Mouse (Mus musculus) intestine, postnatal 0 days (tissue): ENCODE data around the gene Nkap. TPM values are rescaled to one million over a fixed set of nuclear protein-coding genes. Genes with fewer than 3 reads are reported as not detected.
"Not testable (repeated sequence)": the region's sequence is repeated elsewhere in the genome, so short reads cannot be mapped to it uniquely, and the experiment has no call there.

Experiments
- ATAC-seq: fragments of 200-750 bp; cut with Nextera tagmentation; 2 replicates; pipeline ENCODE4 v1.8.0; 2017; ENCODE audit warnings: mild to moderate bottlenecking, moderate TSS enrichment, moderate library complexity
- H3K27ac ChIP-seq: fragments of 300-500 bp; sonication (generic); 2 replicates; pipeline ENCODE4 v1.5.1; 2014; ENCODE audit warnings: mild to moderate bottlenecking, low read depth, low read length, moderate library complexity
- H3K27me3 ChIP-seq: fragments of 300-500 bp; sonication (generic); replicated peaks from 2 replicates; pipeline ENCODE4 v1.6.1; 2014; ENCODE audit warnings: low read length, mixed read lengths; ENCODE audit not compliant: control insufficient read depth, insufficient read depth
- H3K36me3 ChIP-seq: fragments of 300-500 bp; sonication (generic); 2 replicates; pipeline ENCODE4 v1.6.1; 2014; ENCODE audit warnings: mild to moderate bottlenecking, moderate library complexity; ENCODE audit not compliant: control insufficient read depth, insufficient read depth
- H3K4me1 ChIP-seq: fragments of 300-500 bp; sonication (generic); replicated peaks from 2 replicates; pipeline ENCODE4 v1.6.1; 2014; ENCODE audit warnings: antibody characterized with exemption, low read length, mixed read lengths; ENCODE audit not compliant: control insufficient read depth, insufficient read depth
- H3K4me2 ChIP-seq: fragments of 300-500 bp; sonication (generic); replicated peaks from 2 replicates; pipeline ENCODE4 v1.6.1; 2014; ENCODE audit warnings: low read depth, mild to moderate bottlenecking, moderate library complexity
- H3K4me3 ChIP-seq: fragments of 300-500 bp; sonication (generic); 2 replicates; pipeline ENCODE4 v1.5.1; 2014; ENCODE audit warnings: low read depth, low read length
- H3K9ac ChIP-seq: fragments of 300-500 bp; sonication (generic); 2 replicates; pipeline ENCODE4 v1.6.1; 2014; ENCODE audit warnings: mild to moderate bottlenecking, low read depth, low read length
- H3K9me3 ChIP-seq: fragments of 300-500 bp; sonication (generic); 2 replicates; pipeline ENCODE4 v1.6.1; 2016; ENCODE audit warnings: mixed run types; ENCODE audit not compliant: control insufficient read depth
- CTCF ChIP-seq: sonication (generic); IDR thresholded peaks from 2 replicates; pipeline ENCODE4 v1.5.1; 2016; ENCODE audit warnings: low read depth, mild to moderate bottlenecking, control low read depth, antibody characterized with exemption, moderate library complexity
- WGBS: fragments of 180-500 bp; shearing (Covaris S2); extraction: QIAGEN DNeasy Blood & Tissue Kit; methylation state at CpG from one replicate; pipeline ENCODE4 v1.1.7; 2014; 5-methylcytosine and 5-hydroxymethylcytosine counted together
- polyA plus RNA-seq: library from polyadenylated mRNA; unstranded; fragments of >200 nt; fragmentation: Nextera tagmentation; extraction: Ambion mirVana; gene quantifications from 2 replicates; pipeline ENCODE4 v1.2.1, GENCODE M21; 2015

The Nkap gene
- polyA plus RNA-seq, result 9.1 and 11.6 TPM in 2 replicates

DNA sequence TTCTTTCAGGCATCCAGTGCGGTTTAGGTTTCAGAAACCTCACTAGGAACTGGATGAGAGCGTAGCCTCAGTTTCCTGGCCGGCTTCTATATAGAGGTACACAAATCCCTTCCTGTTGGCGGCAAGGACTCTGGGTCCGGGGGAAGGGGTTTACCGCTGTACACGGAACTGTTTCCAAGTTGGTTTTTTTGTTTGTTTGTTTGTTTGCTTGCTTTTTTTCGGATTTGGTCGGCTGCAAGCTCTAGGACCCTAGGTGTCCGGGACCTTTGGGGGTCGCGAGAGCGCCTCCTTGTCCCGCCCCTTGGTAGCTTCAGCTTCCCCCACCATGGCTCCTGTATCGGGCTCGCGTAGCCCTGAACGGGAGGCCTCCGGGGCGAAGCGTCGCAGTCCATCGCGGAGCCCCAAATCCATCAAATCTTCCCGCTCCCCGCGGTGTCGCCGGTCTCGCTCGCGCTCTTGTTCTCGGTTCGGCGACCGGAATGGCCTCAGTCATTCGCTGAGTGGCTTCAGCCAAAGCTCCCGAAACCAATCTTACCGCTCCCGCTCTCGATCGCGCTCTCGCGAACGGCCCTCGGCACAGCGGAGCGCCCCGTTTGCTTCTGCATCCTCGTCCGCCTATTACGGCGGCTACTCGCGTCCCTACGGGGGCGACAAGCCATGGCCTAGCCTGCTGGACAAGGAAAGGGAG lies at the start of gene Nkap:
Nkap (plus strand) TSS at position 125 of the 688 bp plus-strand sequence.
- no peak for TF ChIP-seq CTCF
- no peaks in the 10 kb centered on the region for H3K36me3 ChIP-seq
- peak within 1 kb of the TSS; percentile 77 for H3K27ac ChIP-seq
- peak within 1 kb of the TSS; percentile 68 for H3K4me3 ChIP-seq
- ATAC-seq, result peak; percentile 88
- no peaks in the 10 kb centered on the region for H3K9me3 ChIP-seq
- peak within 1 kb of the TSS; percentile 57 for H3K4me2 ChIP-seq
- H3K27me3 ChIP-seq, result no peaks in the 10 kb centered on the region
- H3K4me1 ChIP-seq, result no peaks in the 10 kb centered on the region
- 13% methylated on average over 58 of the region's 58 CpGs for WGBS
- H3K9ac ChIP-seq, result peak within 1 kb of the TSS; percentile 83

DNA sequence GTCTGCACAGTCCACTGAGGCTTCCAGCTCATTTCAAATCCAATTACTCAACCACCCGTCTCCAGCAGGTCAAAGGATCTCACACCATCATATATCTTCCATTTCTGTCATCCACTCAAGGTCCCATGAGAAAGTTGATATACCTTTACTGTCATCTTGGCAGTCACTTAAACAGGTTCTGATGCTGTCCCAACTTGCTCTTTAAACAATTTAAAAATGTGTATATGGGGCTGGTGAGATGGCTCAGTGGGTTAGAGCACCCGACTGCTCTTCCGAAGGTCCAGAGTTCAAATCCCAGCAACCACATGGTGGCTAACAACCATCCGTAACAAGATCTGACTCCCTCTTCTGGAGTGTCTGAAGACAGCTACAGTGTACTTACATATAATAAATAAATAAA lies 46.2 kb upstream of the Nkap start:
- not testable (repeated sequence) for H3K9me3 ChIP-seq, H3K27ac ChIP-seq, H3K36me3 ChIP-seq, H3K9ac ChIP-seq, ATAC-seq, H3K27me3 ChIP-seq, H3K4me2 ChIP-seq, H3K4me1 ChIP-seq, H3K4me3 ChIP-seq
- 61% methylated on average over 3 of the region's 4 CpGs for WGBS

DNA sequence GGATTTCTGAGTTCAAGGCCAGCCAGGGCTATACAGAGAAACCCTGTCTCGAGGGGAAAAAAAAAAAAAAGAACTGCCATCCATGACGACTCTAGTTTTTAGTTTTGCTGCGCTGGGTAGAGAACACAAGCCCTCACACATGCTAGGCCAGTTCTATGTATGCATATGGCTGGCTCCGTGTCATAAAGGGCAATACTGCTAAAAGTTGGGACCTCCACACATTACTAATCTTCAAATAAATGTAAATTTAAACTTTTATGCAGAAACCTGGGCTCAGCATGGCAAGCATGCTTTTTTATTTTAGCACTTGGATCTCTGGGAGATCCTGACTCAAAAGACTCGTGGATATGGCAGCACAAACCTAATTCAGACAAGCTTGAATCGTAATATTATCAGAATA lies 45.4 kb upstream of the Nkap start:
- no peaks in the 10 kb centered on the region for H3K4me1 ChIP-seq
- 60% methylated on average over 6 of the region's 6 CpGs for WGBS
- no peak overlapping the region for H3K27ac ChIP-seq
- no peak overlapping the region for H3K9ac ChIP-seq
- H3K27me3 ChIP-seq, result no peaks in the 10 kb centered on the region
- TF ChIP-seq CTCF, result no peak
- no peak overlapping the region for H3K4me3 ChIP-seq
- H3K9me3 ChIP-seq, result no peaks in the 10 kb centered on the region
- H3K4me2 ChIP-seq, result no peak overlapping the region
- H3K36me3 ChIP-seq, result no peaks in the 10 kb centered on the region
- ATAC-seq, result no peak

DNA sequence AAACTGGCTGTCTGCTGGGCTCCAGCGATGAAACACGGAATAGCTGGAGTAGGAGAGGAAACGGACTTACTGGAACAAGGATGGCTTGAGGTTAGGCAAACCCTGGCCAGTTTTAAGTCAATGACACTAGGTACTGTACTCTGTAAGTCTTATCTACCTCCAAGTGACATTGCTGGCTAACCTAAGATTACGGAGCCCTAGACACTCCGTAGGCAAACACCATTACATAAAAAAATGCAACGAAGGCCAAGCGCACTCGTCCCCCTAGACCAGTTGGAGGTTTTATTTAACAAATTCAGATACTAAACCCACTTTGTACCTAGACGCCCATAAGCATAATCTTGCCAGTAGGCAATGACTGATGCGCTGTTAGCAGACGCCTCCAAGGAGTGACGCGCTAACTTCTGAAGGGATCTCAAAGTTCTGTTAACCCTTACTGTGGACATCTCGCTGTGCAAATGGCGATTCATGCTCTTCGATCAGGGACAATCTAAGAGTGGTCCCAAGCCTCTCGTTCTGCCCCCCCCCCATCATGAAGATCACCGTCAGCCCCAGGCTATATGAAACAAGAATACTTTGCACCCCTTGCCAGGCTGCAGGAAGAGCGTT lies 42.2 kb upstream of the Nkap start:
- ATAC-seq, result peak; percentile 35; the same call in 1 of the 2 replicates
- Histone ChIP-seq H3K27ac (peak overlapping the region; percentile 55; the same call in 1 of the 2 replicates), H3K4me2 (peak overlapping the region; percentile 61), H3K9ac (peak overlapping the region; percentile 38), H3K27me3 (no peaks in the 10 kb centered on the region), H3K4me3 (peak overlapping the region; percentile 53), H3K4me1 (no peaks in the 10 kb centered on the region), H3K36me3 (no peaks in the 10 kb centered on the region), H3K9me3 (no peaks in the 10 kb centered on the region)
- 17% methylated on average over 19 of the region's 19 CpGs for WGBS
- TF ChIP-seq CTCF, result no peak

DNA sequence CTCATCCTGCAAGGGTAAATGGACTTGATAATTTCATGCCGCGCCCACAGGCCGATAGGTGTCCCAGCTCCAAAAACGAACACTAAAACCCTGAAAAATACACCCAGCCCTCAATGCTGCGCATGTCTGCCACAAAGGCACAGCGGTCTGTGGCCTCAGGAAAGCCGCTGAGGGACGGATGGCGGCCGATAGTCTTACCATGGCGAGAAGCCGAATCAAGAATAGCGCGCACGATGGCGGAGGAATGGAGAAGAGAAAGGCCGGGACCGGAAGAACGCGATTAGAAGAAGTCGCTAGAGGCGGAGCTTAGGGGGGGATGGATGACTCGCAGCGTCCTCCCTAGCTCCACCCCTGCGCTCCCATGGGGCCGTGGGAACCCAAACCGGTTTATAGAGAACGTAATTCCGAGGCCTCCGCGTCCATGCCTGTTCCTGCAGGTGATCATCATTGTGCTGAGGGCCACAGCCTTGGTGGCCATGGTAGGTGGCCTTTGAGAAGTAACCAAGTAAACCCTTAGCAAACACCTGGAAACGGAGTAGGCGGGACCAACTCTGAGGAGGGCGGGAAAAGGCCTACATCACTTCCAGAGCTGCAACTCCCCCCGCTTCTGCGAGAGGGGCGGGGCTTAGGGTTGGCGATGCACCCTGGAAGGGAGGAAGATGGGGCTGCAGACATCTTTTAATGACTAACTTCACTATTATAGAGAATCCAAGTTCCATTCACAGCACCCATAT lies 41.5 kb upstream of the Nkap start, which contains the start of gene Rpl39:
Rpl39 (minus strand) TSS at position 476 of the 734 bp plus-strand sequence.
- H3K27ac ChIP-seq, result peak within 1 kb of the TSS; percentile 55; the same call in 1 of the 2 replicates
- no peaks in the 10 kb centered on the region for H3K9me3 ChIP-seq
- H3K9ac ChIP-seq, result peak within 1 kb of the TSS; percentile 38
- WGBS, result 18% methylated on average over 38 of the region's 38 CpGs
- no peaks in the 10 kb centered on the region for H3K4me1 ChIP-seq
- no peaks in the 10 kb centered on the region for H3K36me3 ChIP-seq
- peak; percentile 27; the same call in 1 of the 2 replicates for TF ChIP-seq CTCF
- H3K4me2 ChIP-seq, result peak within 1 kb of the TSS; percentile 61
- H3K4me3 ChIP-seq, result peak within 1 kb of the TSS; percentile 53
- ATAC-seq, result peak; percentile 95
- H3K27me3 ChIP-seq, result no peaks in the 10 kb centered on the region

DNA sequence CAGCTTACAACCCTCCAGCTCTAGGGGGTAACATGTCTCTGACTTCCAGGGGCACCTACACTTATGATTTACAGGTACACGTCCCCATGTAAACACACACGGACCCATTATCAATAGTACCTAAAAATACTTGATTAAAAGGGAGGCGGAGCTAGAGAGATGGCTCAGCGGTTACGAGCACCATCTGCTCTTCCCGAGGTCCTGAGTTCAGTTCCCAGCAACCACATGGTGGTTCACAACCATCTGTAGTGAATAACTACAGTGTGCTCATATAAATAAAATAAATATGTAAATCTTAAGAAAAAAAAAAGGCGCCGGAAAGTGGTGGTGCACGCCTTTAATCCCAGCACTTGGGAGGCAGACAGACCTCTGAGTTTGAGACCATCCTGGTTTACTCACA lies 40.9 kb upstream of the Nkap start:
- Histone ChIP-seq H3K9me3 (no peaks in the 10 kb centered on the region), H3K27ac (no peak overlapping the region; the same call in 1 of the 2 replicates), H3K36me3 (no peaks in the 10 kb centered on the region), H3K4me3 (peak overlapping the region; percentile 53), H3K4me2 (peak overlapping the region; percentile 61), H3K9ac (no peak overlapping the region), H3K4me1 (no peaks in the 10 kb centered on the region), H3K27me3 (no peaks in the 10 kb centered on the region)
- TF ChIP-seq CTCF, result no peak
- ATAC-seq, result peak; percentile 34
- WGBS, result 27% methylated on average over 9 of the region's 9 CpGs
